Mouse (Mus musculus) lung, postnatal 14 days (tissue): Measurements from ENCODE around the gene Vmn1r64.
"Not testable (repeated sequence)": the region's sequence is repeated elsewhere in the genome, so short reads cannot be mapped to it uniquely, and the experiment has no call there.

Experiments used
- DNase-seq: peaks from one replicate; pipeline ENCODE4 v3.0.0; 2021

Gene Vmn1r64

GRCm38 (mm10) chr7:5884442-5884841 lies at the start of gene Vmn1r64:
Vmn1r64 (minus strand) TSS chr7:5884542.
- no peak for DNase-seq

- DNase-seq, result no peak
Observed at GRCm38 (mm10) chr7:5899238-5899637, 14.9 kb upstream of the Vmn1r64 start.

- not testable (repeated sequence) for DNase-seq
Observed at GRCm38 (mm10) chr7:5897245-5897644, 12.9 kb upstream of the Vmn1r64 start.
